Mouse (Mus musculus): Measurements from ENCODE around the gene Pkn2.

Gene Pkn2

DNA sequence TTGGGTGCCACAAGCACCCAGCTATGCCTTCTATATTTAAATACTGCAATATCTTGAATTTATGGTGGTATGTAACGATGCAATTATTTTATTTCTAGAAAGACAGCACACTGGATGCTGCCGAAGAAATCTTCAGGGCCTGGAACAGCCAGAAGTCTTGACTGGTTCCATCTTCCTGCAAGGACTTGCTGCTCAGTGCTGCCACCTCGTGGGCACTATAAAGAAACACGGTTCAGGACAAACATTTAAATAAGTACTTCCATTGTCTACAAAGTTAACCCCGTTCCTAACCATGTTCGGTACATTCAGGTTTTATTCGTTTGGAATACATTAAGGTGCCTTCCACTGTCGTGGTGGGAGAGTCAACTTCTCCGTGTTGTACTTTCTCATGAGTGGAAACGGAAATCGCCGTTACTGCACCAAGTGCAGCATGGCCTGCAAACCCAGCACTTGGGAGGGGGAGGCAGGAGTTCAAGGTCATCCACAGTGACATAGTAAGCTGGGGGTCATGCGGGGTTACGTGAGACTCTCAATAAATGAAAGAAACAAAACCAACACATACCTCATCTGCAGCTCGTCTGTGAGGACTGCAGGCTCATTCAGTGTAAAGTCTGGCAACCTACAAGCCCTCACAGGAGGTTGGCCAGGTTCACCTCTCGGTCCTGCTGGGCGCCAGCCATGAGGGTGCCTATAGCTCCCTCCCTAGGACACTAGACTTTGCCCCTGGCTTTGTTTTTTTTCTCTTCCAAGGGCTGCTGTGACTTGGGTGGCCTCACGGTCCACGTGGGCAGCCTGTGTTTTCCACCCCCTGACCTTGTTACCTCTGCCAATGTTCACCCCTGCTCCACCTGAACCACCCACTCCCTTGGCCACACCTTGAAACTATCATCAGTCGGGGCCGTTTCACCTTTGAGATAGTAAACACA is 137.6 kb downstream of the Pkn2 start:
- DNase-seq (ENCODE audit: low read depth) = peak; percentile 60
